Mouse (Mus musculus): ENCODE results near the gene Elfn1. TPM values are rescaled to one million over a fixed set of nuclear protein-coding genes. Genes with fewer than 3 reads are reported as not detected.

Elfn1 gene
- total and polyA plus RNA-seq, 3 experiments, result 0.04 to 0.06 TPM; not detected in 1

DNA sequence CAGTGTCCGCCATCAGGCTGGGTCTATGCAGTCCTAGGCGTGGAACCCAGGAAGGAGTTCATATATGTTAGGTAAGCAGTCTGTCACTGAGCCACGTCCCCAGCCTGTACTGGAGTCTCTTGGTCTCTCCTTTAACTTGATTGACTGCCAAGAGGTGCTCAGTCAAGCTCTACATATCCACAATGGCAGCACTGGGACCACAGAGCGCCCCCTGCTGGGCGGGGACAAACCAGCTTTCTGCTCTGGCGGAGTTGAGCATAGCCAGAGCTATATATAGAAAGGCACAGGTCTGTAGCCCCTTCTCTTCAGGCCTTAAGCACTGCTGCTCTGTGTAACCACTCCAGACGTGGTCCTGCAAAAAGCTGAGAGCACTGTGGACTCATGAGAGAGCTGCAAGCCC is 25.7 kb downstream of the Elfn1 start:
- Histone ChIP-seq H3K27ac (ENCODE audit: insufficient read depth, low read depth) (no peak overlapping the region), H3K27me3 (replicated peaks) (peaks cover 66% of the 10 kb centered on the region), H3K9ac (ENCODE audit: insufficient read depth, low read depth) (no peak overlapping the region), H3K4me3 (replicated peaks in 1 of 3; ENCODE audit: low read depth in 2 of 3, low read length in 2 of 3, poor library complexity in 1 of 3) (no peak overlapping the region), H3K79me2 (replicated peaks; ENCODE audit: control insufficient read depth, extremely low read depth, insufficient read depth, poor library complexity, severe bottlenecking) (no peaks in the 10 kb centered on the region), H3K4me2 (ENCODE audit: insufficient read depth, low read depth, poor library complexity, severe bottlenecking) (no peak overlapping the region), H3K9me3 (replicated peaks; ENCODE audit: low read length) (no peaks in the 10 kb centered on the region), H3K4me1 (ENCODE audit: control insufficient read depth in 1 of 2, insufficient read depth in 2 of 2) (peaks cover 15 to 28% of the 10 kb centered on the region in 2 experiments), H3K36me3 (replicated peaks in 1 of 2; ENCODE audit: control insufficient read depth in 1 of 2, insufficient read depth in 1 of 2, low read length in 1 of 2) (no peaks in the 10 kb centered on the region)
- TF ChIP-seq SMC3 (IDR thresholded peaks at IDR 0.05; ENCODE audit: low read depth, low read length), result peak; percentile 61
- TF ChIP-seq KAT2A (IDR thresholded peaks at IDR 0.05; ENCODE audit: insufficient replicate concordance, low read length), result no peak
- no peak for TF ChIP-seq JUN (IDR thresholded peaks at IDR 0.05; ENCODE audit: insufficient read depth, low read depth, low read length)
- peak; percentile 74 to 77 for TF ChIP-seq CTCF (conservative IDR thresholded peaks at IDR 0.05 in 1 of 2, IDR thresholded peaks at IDR 0.05 in 1 of 2; ENCODE audit: low read depth in 2 of 2, low read length in 2 of 2)
- no peak for TF ChIP-seq SIN3A (IDR thresholded peaks at IDR 0.05; ENCODE audit: low read length)
- TF ChIP-seq MYC (IDR thresholded peaks at IDR 0.05; ENCODE audit: low read depth, low read length), result no peak
- 0 out of 2 replicates have a peak, but pooled peaks have one; percentile 22 for TF ChIP-seq MEF2A (IDR thresholded peaks at IDR 0.05; ENCODE audit: borderline replicate concordance, low read depth, low read length)
- TF ChIP-seq UBTF (IDR thresholded peaks at IDR 0.05; ENCODE audit: low read depth, low read length), result no peak
- TF ChIP-seq RCOR1 (conservative IDR thresholded peaks at IDR 0.05; ENCODE audit: low read depth, low read length), result no peak
- TF ChIP-seq GABPA (IDR thresholded peaks at IDR 0.05; ENCODE audit: insufficient replicate concordance, low read depth, low read length), result no peak
- TF ChIP-seq RAD21 (IDR thresholded peaks at IDR 0.05; ENCODE audit: low read depth, low read length), result peak; percentile 22
- TF ChIP-seq TBP (conservative IDR thresholded peaks at IDR 0.05; ENCODE audit: low read depth, low read length), result no peak
- dilution Hi-C loops (cut with MboI; ENCODE audit: extremely low pct_ligation_motif_present, extremely low pct_unique_long_range_greater_than_20kb, low sequenced_read_pairs) (no loop called here), in situ Hi-C loops (cut with MboI; ENCODE audit: low pct_ligation_motif_present, low pct_unique_long_range_greater_than_20kb, low sequenced_read_pairs) (no loop called here)
- DNase-seq (ENCODE audit: extremely low read depth), result peak; percentile 44

DNA sequence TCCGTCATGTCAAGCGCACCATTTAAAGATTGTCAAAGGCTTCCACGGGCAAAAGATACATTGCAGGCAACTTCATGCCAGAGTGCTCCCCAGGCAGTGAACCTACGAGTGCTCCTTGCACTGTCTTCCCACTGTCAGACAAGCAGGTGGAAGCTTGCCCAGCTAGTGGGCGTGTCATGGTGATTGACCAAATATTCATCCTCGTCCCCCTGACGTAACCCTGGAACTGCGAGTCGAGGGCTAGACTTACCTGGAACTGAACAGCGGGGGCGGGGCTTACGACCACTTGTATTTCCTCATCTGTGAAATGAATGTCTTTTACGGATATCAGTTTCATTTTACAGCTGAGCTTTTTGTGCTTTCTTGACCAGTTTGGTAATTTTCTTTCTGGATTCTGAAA is 28.7 kb downstream of the Elfn1 start:
- dilution Hi-C loops (cut with MboI; ENCODE audit: extremely low pct_ligation_motif_present, extremely low pct_unique_long_range_greater_than_20kb, low sequenced_read_pairs), result no loop called here
- Histone ChIP-seq H3K9me3 (replicated peaks; ENCODE audit: low read length) (peaks cover 14% of the 10 kb centered on the region), H3K36me3 (replicated peaks in 1 of 2; ENCODE audit: control insufficient read depth in 1 of 2, insufficient read depth in 1 of 2, low read length in 1 of 2) (no peaks in the 10 kb centered on the region), H3K4me3 (replicated peaks in 1 of 3; ENCODE audit: low read depth in 2 of 3, low read length in 2 of 3, poor library complexity in 1 of 3) (no peak overlapping the region), H3K27ac (ENCODE audit: insufficient read depth, low read depth) (no peak overlapping the region), H3K4me1 (ENCODE audit: control insufficient read depth in 1 of 2, insufficient read depth in 2 of 2) (peaks cover 15 to 19% of the 10 kb centered on the region in 2 experiments), H3K79me2 (replicated peaks; ENCODE audit: control insufficient read depth, extremely low read depth, insufficient read depth, poor library complexity, severe bottlenecking) (no peaks in the 10 kb centered on the region), H3K4me2 (ENCODE audit: insufficient read depth, low read depth, poor library complexity, severe bottlenecking) (peak overlapping the region; percentile 69), H3K9ac (ENCODE audit: insufficient read depth, low read depth) (no peak overlapping the region), H3K27me3 (replicated peaks) (peaks cover 49% of the 10 kb centered on the region)
- no peak for TF ChIP-seq MAFK (IDR thresholded peaks at IDR 0.05; ENCODE audit: insufficient replicate concordance, low read length)
- TF ChIP-seq IRF4 (IDR thresholded peaks at IDR 0.05; ENCODE audit: low read depth, low read length), result no peak
- TF ChIP-seq EP300 (IDR thresholded peaks at IDR 0.05; ENCODE audit: low read length), result no peak
- no peak for TF ChIP-seq ETS1 (conservative IDR thresholded peaks at IDR 0.05; ENCODE audit: low read depth, low read length)
- TF ChIP-seq TCF12 (IDR thresholded peaks at IDR 0.05; ENCODE audit: low read depth, low read length), result no peak
- no peak for TF ChIP-seq ZNF384 (IDR thresholded peaks at IDR 0.05; ENCODE audit: low read depth, low read length)
- no peak for TF ChIP-seq MEF2A (IDR thresholded peaks at IDR 0.05; ENCODE audit: borderline replicate concordance, low read depth, low read length)
- TF ChIP-seq MYC (IDR thresholded peaks at IDR 0.05; ENCODE audit: low read depth, low read length), result no peak
- no peak for TF ChIP-seq RAD21 (IDR thresholded peaks at IDR 0.05; ENCODE audit: low read depth, low read length)
- DNase-seq (ENCODE audit: extremely low read depth), result no peak
- in situ Hi-C loops (cut with MboI; ENCODE audit: low pct_ligation_motif_present, low pct_unique_long_range_greater_than_20kb, low sequenced_read_pairs), result no loop called here
